Mouse (Mus musculus) adrenal gland, postnatal 10 days (tissue): Measurements from ENCODE around the gene Lpin3. TPM values are rescaled to one million over a fixed set of nuclear protein-coding genes. Genes with fewer than 3 reads are reported as not detected.

Experiments used
- DNase-seq: peaks from one replicate; pipeline ENCODE4 v3.0.0; 2021; ENCODE audit warnings: mixed read lengths
- long read RNA-seq, 2 experiments: library from polyadenylated mRNA; stranded (forward); transcript quantifications; one replicate each; pipeline ENCODE4 v2.0.0; 2021
- total RNA-seq, 2 experiments: library from RNA; stranded (reverse); gene quantifications; 2 replicates each; pipeline ENCODE4 v1.2.3; 2021

Lpin3 gene
- 10 to 100 TPM; 21.0 to 26.4 TPM for total RNA-seq
- long read RNA-seq, experiment 1, transcript Lpin3-203 (20 exons, 3,470 nt): major isoform, 19 of 26 reads
- long read RNA-seq, experiment 1, partial matches to known transcripts: 5 of 26 reads
- long read RNA-seq, experiment 1, other reads (novel, unspliced or antisense): 2 of 26 reads
- long read RNA-seq, experiment 2, transcript Lpin3-203 (20 exons, 3,470 nt): major isoform, 9 of 20 reads
- long read RNA-seq, experiment 2, partial matches to known transcripts: 3 of 20 reads
- long read RNA-seq, experiment 2, other reads (novel, unspliced or antisense): 8 of 20 reads

GRCm38 (mm10) chr2:160880453-160881195, at the start of gene Lpin3:
Lpin3 (plus strand) TSS chr2:160880670.
- DNase-seq: peak; percentile 76

- no peak for DNase-seq
Measured at GRCm38 (mm10) chr2:160840838-160841237, 39.6 kb upstream of the Lpin3 start.

GRCm38 (mm10) chr2:160847664-160848063, 32.8 kb upstream of the Lpin3 start:
- DNase-seq: no peak

GRCm38 (mm10) chr2:160848186-160848585, 32.3 kb upstream of the Lpin3 start:
- DNase-seq: no peak

- no peak for DNase-seq
Measured at GRCm38 (mm10) chr2:160849617-160850240, 30.7 kb upstream of the Lpin3 start.

GRCm38 (mm10) chr2:160850360-160850759, 30.1 kb upstream of the Lpin3 start:
- DNase-seq: no peak

- no peak for DNase-seq
Measured at GRCm38 (mm10) chr2:160854687-160855086, 25.8 kb upstream of the Lpin3 start.

GRCm38 (mm10) chr2:160856359-160857102, 23.9 kb upstream of the Lpin3 start:
- no peak for DNase-seq

- DNase-seq: no peak
Measured at GRCm38 (mm10) chr2:160860363-160860762, 20.1 kb upstream of the Lpin3 start.

- no peak for DNase-seq
Measured at GRCm38 (mm10) chr2:160864112-160864511, 16.4 kb upstream of the Lpin3 start.

GRCm38 (mm10) chr2:160865266-160865665, 15.2 kb upstream of the Lpin3 start:
- DNase-seq: no peak

GRCm38 (mm10) chr2:160869446-160869845, 11.0 kb upstream of the Lpin3 start:
- DNase-seq: no peak

- DNase-seq: no peak
Measured at GRCm38 (mm10) chr2:160871310-160871709, 9.2 kb upstream of the Lpin3 start.

- peak; percentile 90 for DNase-seq
Measured at GRCm38 (mm10) chr2:160872395-160872794, 8.1 kb upstream of the Lpin3 start.

- DNase-seq: peak; percentile 96
Measured at GRCm38 (mm10) chr2:160872890-160873382, 7.5 kb upstream of the Lpin3 start, which contains the start of gene Zhx3. Zhx3 (minus strand) TSS chr2:160872998.

GRCm38 (mm10) chr2:160874231-160874877, 6.1 kb upstream of the Lpin3 start:
- DNase-seq: no peak

- DNase-seq: no peak
Measured at GRCm38 (mm10) chr2:160876115-160876514, 4.4 kb upstream of the Lpin3 start.

GRCm38 (mm10) chr2:160881462-160882101, 1.1 kb downstream of the Lpin3 start:
- DNase-seq: peak; percentile 38

- peak; percentile 66 for DNase-seq
Measured at GRCm38 (mm10) chr2:160882436-160882835, 2.0 kb downstream of the Lpin3 start.

- peak; percentile 63 for DNase-seq
Measured at GRCm38 (mm10) chr2:160883912-160884311, 3.4 kb downstream of the Lpin3 start.

GRCm38 (mm10) chr2:160884830-160885229, 4.4 kb downstream of the Lpin3 start:
- peak; percentile 74 for DNase-seq
